Mouse (Mus musculus) left cerebral cortex, postnatal 25 days (tissue): Measurements from ENCODE around the gene Usp6nl. TPM values are rescaled to one million over a fixed set of nuclear protein-coding genes. Genes with fewer than 3 reads are reported as not detected.
A peak's percentile ranks its signal among the peaks of the same experiment; 100 is the strongest.

Experiments
- DNase-seq, 2 experiments: peaks; one replicate each; pipeline ENCODE4 v3.0.0; 2022; ENCODE audit warnings: low spot score in 2 of 2, mixed read lengths in 1 of 2
- intact Hi-C: fragments of 180-260 bp; cut with DNase I; formaldehyde crosslinking; loops from one replicate; pipeline ENCODE4 v1.15.1; 2025
- total RNA-seq, 2 experiments: library from RNA; stranded (reverse); gene quantifications; 2 replicates each; pipeline ENCODE4 v1.2.3; 2021

The Usp6nl gene
- total RNA-seq, 2 experiments from 2014 or later: 19.5 to 21.5 TPM

GRCm38 (mm10) chr2:6454941-6455516, 132.6 kb downstream of the Usp6nl start:
- DNase-seq: peak in 1 of 2 experiments; percentile 14
- intact Hi-C loops: no loop called here

GRCm38 (mm10) chr2:6459282-6460047, 137.0 kb downstream of the Usp6nl start:
- intact Hi-C loops: no loop called here
- DNase-seq: no peak

GRCm38 (mm10) chr2:6462306-6462705, 139.8 kb downstream of the Usp6nl start:
- DNase-seq: peak in 1 of 2 experiments; percentile 50
- intact Hi-C loops: no loop called here

GRCm38 (mm10) chr2:6463772-6464661, 141.6 kb downstream of the Usp6nl start:
- intact Hi-C loops: no loop called here
- peak in 1 of 2 experiments; percentile 30 for DNase-seq

- no peak for DNase-seq
- intact Hi-C loops: no loop called here
Observed at GRCm38 (mm10) chr2:6466396-6466795, 143.9 kb downstream of the Usp6nl start.

- intact Hi-C loops: no loop called here
- DNase-seq: no peak
Observed at GRCm38 (mm10) chr2:6467318-6467717, 144.9 kb downstream of the Usp6nl start.

GRCm38 (mm10) chr2:6469164-6469563, 146.7 kb downstream of the Usp6nl start:
- intact Hi-C loops: loop anchor here (2.0 kb wide), 1 partner anchor 32 kb away; no protein-coding TSS in a partner anchor
- DNase-seq: peak; percentile 59 to 64

- intact Hi-C loops: no loop called here
- DNase-seq: no peak
Observed at GRCm38 (mm10) chr2:6471110-6471611, 148.7 kb downstream of the Usp6nl start.

GRCm38 (mm10) chr2:6473829-6474228, 151.4 kb downstream of the Usp6nl start:
- DNase-seq: no peak
- intact Hi-C loops: no loop called here

- intact Hi-C loops: no loop called here
- DNase-seq: no peak
Observed at GRCm38 (mm10) chr2:6477884-6478283, 155.4 kb downstream of the Usp6nl start.

GRCm38 (mm10) chr2:6478361-6478965, 156.0 kb downstream of the Usp6nl start:
- peak in 1 of 2 experiments; percentile 50 for DNase-seq
- intact Hi-C loops: no loop called here

GRCm38 (mm10) chr2:6478966-6479391, 156.5 kb downstream of the Usp6nl start:
- intact Hi-C loops: no loop called here
- DNase-seq: peak in 1 of 2 experiments; percentile 44

- DNase-seq: no peak
- intact Hi-C loops: no loop called here
Observed at GRCm38 (mm10) chr2:6479620-6480019, 157.2 kb downstream of the Usp6nl start.

GRCm38 (mm10) chr2:6481966-6482365, 159.5 kb downstream of the Usp6nl start:
- intact Hi-C loops: no loop called here
- no peak for DNase-seq

GRCm38 (mm10) chr2:6482411-6482810, 159.9 kb downstream of the Usp6nl start:
- no peak for DNase-seq
- intact Hi-C loops: no loop called here

- intact Hi-C loops: no loop called here
Observed at GRCm38 (mm10) chr2:6483081-6483992, 160.9 kb downstream of the Usp6nl start.

GRCm38 (mm10) chr2:6484179-6484578, 161.7 kb downstream of the Usp6nl start:
- DNase-seq: no peak
- intact Hi-C loops: no loop called here

More at GRCm38 (mm10) chr2:6483081-6483992, 160.9 kb downstream of the Usp6nl start:
- DNase-seq: peak in 1 of 2 experiments; percentile 37
